Mouse (Mus musculus) layer of hippocampus, adult 2 months (tissue): ENCODE measurements around the gene Cradd. TPM values are rescaled to one million over a fixed set of nuclear protein-coding genes. Genes with fewer than 3 reads are reported as not detected.

Experiments
- DNase-seq, 2 experiments: peaks; one replicate each; pipeline ENCODE4 v3.0.0; 2022; ENCODE audit warnings: low spot score in 2 of 2
- H3K27ac ChIP-seq: fragments of 200-600 bp; 2 replicates; pipeline ENCODE4 v1.8.1; 2022
- H3K4me3 ChIP-seq: fragments of 200-600 bp; 2 replicates; pipeline ENCODE4 v1.8.1; 2022; ENCODE audit warnings: mild to moderate bottlenecking
- CTCF ChIP-seq: fragments of 200-600 bp; conservative IDR thresholded peaks from 2 replicates; pipeline ENCODE4 v1.8.1; 2022; ENCODE audit warnings: antibody characterized with exemption, mild to moderate bottlenecking, moderate library complexity
- total RNA-seq, 2 experiments: library from RNA; stranded (reverse); gene quantifications; 2 replicates each; pipeline ENCODE4 v1.2.3; 2021

Cradd gene
- total RNA-seq, 2 experiments from 2014 or later: 5.6 to 7.2 TPM

DNA sequence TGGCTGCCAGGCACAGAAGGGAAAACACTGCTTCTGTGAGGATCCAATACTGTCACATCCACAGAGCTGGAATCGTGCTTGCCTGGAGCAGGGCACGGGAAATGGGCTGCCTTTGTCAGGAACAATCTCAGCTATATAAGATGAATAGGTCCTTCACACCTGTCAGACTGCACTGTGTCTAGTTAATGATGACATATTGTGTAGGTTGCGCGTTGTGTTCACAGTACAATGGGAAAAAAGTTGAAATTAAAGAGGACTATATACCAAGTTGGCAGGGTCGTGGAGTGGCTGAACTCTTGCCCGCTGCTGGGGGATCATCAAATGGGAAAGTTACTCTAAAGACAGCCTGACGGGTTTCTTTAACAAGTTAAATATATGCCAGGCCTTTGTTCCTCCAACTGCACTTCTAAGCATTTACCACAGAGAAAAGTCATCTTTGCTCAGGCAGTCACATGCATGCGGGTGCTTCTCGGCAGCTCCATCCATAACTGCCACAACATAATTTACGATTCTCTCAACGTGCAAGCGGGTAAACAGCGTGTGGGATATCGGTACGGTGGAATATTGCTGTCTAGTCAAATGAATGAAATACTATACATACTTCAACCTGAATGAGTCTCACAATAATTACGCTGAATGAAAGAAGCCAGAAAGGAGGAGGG lies 134.3 kb downstream of the Cradd start:
- no peak for TF ChIP-seq CTCF

DNA sequence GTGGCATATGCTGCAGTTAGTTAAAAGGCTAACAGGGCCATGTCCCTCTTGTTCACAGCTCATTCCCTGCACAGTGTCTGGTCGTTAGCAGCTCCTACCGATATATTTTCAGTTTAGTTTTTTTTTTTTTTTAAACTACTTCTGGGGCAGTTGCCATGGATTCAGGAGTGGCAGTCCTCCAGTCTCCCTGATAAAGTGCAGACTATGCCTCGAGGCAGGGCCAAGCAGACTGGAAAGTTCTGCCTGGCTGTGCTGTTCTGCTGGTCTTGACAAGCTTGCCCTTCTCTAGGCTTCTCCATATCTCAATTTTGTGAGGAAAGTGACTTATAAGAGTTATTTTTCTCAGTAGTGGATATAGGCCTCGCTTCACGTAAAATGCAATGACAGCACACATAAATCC lies 139.7 kb downstream of the Cradd start:
- TF ChIP-seq CTCF: no peak
- DNase-seq: no peak
- Histone ChIP-seq H3K4me3 (no peak overlapping the region), H3K27ac (no peak overlapping the region)

More for the DNA sequence above, 134.3 kb downstream of the Cradd start:
- Histone ChIP-seq H3K27ac (no peak overlapping the region), H3K4me3 (no peak overlapping the region)
- DNase-seq: no peak

DNA sequence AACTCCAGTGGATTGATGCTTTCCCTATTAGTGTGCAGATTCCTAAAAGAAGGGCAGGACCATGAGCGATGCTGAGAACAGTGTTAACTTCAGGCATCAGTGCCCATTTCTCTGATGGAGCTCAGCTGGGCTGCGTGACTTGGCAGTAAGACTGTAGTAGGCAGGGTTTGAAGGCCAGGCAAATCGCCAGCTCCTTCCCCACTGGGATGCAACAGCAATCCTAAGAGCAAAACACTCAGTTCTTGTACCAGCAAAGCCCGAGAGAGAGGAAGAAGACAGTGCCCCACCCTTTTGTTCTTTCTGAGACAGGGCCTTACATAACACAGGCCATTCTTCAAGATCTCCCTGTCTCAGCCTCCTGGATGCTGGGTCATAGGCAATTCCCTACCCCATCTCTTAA lies 140.9 kb downstream of the Cradd start:
- no peak for TF ChIP-seq CTCF
- peak overlapping the region; percentile 23; the same call in 1 of the 2 replicates for H3K27ac ChIP-seq
- no peak overlapping the region for H3K4me3 ChIP-seq
- peak; percentile 39 to 61 for DNase-seq

DNA sequence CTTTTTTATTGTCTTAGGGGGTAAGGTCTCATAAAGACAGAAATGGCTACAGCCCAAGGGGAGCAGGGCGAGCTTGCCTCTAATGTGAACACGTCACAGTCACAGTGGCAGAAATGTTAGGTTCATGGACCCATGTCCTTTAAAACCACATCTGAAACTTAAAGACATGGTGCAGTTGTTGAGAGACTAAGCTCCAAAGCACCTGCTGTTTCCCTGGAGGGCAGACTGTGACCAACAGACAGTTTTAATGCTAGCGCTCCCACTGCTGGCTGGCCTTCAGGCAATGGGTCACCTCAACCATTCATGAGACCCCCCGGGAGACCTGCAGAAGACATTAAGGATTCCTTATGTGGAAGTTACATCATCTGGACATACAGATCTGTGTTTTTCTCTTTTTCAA lies 141.5 kb downstream of the Cradd start:
- TF ChIP-seq CTCF: no peak
- no peak for DNase-seq
- no peak overlapping the region for H3K4me3 ChIP-seq
- peak overlapping the region; percentile 23; the same call in 1 of the 2 replicates for H3K27ac ChIP-seq

DNA sequence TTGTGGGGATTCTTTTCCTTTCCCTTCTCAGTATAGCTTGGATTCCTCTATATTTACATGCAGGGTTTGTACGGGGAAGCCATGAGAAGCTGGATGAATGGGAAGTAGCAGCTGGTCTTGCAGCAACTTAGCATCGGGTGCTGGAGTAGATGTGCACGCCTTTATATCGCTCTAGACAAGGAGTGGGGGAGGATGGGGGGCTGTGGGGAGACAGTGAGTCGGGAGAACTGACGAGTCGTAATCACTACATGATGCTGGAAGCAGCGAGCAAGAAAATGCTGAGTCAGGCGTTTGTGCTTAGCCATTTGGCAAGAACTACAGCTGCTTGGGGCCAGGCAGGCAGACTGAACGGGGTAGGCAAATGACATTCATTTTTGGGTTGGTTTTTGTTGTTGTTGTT lies 142.4 kb downstream of the Cradd start:
- Histone ChIP-seq H3K4me3 (no peak overlapping the region), H3K27ac (peak overlapping the region; percentile 2; the same call in 1 of the 2 replicates)
- no peak for TF ChIP-seq CTCF
- peak; percentile 35 to 44 for DNase-seq

DNA sequence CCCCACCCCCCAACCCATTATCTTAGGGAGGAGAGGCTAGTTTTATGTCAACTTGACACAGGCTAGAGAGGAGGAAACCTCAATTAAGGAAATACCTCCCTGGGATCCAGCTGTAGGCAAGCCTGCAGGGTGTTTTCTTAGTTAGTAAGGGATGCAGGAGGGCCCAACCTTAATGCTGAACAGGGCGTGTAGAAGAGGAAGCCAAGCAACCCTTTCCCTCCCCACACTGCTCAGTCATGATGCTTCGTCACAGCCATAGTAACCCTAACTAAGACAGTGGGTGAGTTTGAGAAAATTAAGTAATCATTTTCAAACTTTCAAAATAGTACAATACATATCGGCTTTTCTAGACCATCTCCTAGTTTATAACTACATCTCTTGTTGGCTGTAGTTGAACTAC lies 143.0 kb downstream of the Cradd start:
- no peak overlapping the region for H3K4me3 ChIP-seq
- no peak overlapping the region for H3K27ac ChIP-seq
- no peak for TF ChIP-seq CTCF
- no peak for DNase-seq

DNA sequence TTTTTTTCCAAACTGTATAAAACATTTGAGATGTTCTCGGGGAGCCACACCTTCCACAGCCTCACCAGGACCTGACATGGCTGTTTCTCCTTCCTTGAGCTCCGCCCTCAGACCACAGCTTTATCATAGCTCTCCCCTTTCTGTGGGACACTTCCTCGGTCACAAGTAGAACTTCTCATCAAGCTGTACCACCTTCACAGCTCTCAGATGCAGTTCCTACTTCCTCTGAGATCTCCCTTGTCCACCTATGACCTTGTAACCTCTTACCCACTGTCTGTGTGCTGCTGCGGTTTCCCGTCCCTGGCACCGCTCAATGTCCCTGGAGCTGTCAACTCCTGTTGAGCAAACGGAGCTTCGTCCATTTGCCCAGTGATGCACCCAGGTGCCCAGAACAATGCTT lies 143.8 kb downstream of the Cradd start:
- no peak overlapping the region for H3K4me3 ChIP-seq
- no peak for TF ChIP-seq CTCF
- no peak for DNase-seq
- H3K27ac ChIP-seq: peak overlapping the region; percentile 32; the same call in 1 of the 2 replicates

DNA sequence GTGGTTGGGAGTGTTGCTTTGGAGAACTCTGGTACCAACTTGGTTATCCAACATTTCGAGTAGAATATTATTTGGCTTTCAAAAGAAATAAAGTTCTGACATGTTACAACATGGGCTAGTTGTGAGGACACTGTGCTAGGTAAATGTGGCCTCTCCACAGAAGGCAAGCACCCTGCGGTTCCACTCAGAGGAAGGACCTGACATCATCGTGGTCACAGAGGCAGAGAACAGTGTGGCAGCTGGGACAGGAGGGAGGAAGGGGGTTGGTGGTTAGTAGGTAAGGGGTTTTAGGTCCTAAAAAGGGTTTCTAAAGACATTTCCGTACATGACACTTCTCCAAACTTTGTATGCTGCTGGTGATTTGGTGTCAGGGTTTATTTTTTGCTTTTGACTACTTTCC lies 145.1 kb downstream of the Cradd start:
- Histone ChIP-seq H3K4me3 (no peak overlapping the region), H3K27ac (no peak overlapping the region)
- no peak for TF ChIP-seq CTCF
- no peak for DNase-seq

DNA sequence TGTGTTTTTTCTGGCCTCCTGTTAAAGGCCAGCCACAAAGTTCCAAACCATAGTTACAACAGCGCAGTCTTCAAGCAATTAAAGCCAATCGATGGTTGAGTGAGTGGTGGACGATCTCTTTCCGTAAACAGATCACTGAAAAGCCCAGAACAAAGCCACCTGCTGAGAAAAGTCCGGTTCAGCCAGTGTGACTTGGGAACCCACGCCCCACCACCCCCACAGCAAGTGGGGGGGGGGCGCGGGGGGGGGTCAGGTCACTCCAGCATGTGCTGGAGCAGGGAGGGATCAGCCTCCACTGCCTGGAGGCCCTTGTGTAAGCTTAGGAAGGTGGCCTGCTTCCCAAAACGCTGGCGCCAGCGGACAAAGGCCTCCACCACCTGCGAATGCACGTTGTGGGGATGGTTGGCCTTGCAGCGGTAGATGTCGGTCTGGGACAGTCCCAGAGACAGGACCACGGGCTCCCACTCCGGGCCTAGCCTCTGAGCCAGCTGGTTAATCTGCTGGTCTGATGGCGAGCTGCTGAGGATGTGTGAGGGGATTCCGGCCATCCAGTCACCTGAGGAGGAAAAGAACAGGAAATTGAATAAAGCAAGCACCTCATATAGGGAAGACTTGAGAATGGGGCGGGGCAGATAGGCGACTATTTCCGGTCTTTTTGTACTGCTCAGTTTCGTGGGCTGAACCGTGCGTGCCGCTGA lies 148.4 kb downstream of the Cradd start:
- no peak for TF ChIP-seq CTCF
- Histone ChIP-seq H3K4me3 (no peak overlapping the region), H3K27ac (no peak overlapping the region)
- DNase-seq: no peak

DNA sequence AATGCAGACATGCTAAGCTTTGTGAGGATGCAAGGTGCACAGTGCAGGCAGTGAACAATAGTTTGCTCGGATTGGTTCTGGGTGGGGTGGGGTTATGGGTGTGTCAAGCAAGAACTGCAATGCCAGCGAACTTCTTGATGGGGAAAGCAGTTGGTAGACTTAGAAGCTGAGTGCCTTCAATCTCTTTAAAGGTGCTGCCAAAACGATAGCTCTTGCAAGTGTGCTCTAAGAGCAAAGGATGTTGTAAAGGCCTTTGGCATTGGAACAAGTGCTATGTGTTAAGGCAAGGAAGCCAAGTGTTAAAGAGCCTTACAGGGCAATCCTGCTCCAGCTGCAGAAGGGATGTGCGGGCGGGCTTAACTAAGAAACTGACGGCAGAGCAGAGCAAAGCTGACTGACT lies 149.7 kb downstream of the Cradd start:
- TF ChIP-seq CTCF: no peak
- DNase-seq: no peak
- Histone ChIP-seq H3K27ac (no peak overlapping the region), H3K4me3 (no peak overlapping the region)

DNA sequence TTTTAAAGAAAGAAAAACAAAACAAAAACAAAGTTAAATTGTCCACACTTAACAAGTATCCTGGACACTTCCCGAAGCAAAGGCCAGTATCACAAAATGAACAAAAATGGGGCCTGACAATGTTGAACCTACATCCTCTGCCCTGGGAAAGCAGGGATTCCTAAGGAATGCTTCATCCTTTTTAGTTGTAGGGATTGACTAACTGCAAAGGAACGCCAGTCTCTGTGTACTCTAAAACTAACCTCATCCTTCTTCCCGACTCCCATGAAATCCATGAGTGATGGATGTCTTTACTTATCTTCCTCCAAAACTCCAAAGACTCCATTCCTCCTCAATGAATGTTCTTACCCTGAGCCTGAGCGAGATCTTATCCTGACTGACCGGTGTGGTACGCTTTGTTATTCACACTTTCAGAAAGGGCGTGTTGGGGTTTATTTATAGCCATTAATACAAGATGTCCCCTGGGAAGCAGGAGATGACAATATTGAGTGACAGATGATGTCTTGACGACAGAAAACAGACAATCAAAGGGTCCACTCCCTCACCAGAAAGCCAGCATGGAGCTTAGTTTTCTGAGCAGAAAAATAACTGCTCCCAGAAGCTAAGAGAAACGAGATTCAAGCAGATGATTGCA lies 153.1 kb downstream of the Cradd start:
- H3K4me3 ChIP-seq: no peak overlapping the region
- H3K27ac ChIP-seq: no peak overlapping the region
- no peak for DNase-seq
- TF ChIP-seq CTCF: no peak

DNA sequence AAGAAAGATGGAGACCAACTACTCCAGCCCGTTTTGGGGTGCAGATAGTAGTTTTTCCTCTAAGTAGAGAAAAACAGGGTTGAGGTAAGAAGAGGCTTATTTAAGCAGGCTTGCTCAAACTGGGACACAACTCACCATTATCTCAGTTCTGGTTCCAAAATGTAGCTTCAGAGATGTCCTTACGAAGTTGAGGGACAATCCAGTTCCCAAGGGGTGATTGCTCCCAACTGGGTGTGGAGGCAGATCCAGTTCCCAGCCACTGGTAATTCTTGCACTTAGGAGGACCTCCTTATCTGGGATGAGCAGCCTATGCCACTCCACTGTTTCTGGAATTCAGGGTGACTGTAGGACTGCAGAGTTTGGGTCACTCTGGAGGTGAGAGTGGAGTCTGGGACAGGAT lies 159.0 kb downstream of the Cradd start:
- DNase-seq: no peak
- Histone ChIP-seq H3K27ac (no peak overlapping the region), H3K4me3 (no peak overlapping the region)
- no peak for TF ChIP-seq CTCF

DNA sequence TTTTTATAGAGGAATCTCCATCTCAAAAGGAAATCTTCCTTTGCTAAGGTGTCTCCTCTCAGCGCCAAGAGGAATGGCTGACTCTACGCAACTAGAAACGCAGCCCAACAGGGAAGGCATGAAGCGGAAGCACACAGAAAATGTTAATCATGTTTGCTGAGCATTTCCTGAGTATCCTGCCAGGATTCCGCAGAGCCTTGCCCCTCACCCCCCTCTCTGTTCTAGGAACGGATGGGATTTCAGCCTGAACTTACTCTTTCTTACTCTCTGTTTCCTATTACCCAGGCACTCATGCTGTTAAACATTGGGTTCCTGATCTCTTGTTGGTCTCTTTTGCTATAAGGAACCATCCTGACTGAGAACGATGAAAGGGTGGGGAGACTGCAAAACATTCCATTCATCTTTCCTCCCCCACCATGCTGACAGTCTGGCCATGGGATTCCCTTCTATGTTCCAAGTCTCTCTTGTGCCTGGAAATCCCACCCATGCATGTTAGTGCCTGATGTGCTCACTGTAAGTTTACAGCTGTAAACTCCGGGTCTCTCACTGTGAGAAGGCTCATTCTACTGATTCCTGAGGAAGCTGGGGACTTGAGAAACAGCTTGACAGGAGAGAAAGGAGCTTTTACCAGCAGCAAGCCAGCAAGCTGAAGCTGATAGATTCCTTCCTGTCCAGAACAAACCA lies 161.1 kb downstream of the Cradd start:
- Histone ChIP-seq H3K27ac (no peak overlapping the region), H3K4me3 (no peak overlapping the region)
- TF ChIP-seq CTCF: no peak
- DNase-seq: no peak
